Mouse (Mus musculus): Measurements from ENCODE around the gene Arhgap10.

Arhgap10 gene

DNA sequence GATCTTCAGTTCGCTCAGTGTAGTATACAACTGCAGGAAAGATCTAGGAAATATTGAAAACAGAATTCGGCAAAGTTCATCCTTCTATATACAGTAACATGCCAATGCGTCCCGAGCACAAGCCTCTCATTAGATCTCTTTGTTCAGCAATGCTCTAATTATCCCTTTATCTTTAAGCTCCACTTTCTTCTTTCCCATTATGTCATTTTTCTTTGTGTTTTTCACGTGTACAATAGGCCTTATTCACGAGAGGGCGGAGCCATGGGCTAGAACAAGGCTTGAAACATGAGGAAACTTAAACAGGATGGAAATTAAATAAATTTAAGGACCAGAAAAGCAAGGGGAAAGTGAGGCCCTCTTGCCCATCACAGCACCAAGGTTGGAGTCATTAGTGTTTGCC, 289.1 kb downstream of the Arhgap10 start:
- no peak for DNase-seq (ENCODE audit: low read depth, low spot score)

- DNase-seq (ENCODE audit: low read depth, low spot score), result no peak
Observed at GRCm38 (mm10) chr8:77227742-77228141, 290.0 kb downstream of the Arhgap10 start.

GRCm38 (mm10) chr8:77223123-77223522, 294.6 kb downstream of the Arhgap10 start:
- DNase-seq (ENCODE audit: low read depth, low spot score), result no peak

DNA sequence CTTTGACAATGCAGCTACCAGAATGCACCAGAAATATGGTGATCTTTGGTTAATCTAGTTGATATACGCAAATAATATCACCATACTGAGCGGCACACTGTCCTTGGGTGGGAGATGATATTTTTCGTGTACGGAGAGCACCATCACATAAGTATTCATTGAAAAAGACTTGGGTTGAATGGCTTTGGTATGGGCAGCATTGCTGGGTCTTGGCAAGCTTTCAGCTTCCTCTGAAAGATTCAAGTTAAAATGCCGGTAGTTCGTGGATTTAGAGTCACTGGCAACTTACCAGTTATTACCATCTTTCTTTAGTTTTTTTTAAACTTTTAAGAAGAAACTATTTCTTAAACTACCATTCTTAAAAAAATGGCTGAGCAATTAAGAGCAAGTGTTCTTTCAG, 302.6 kb downstream of the Arhgap10 start:
- no peak for DNase-seq (ENCODE audit: low read depth, low spot score)

GRCm38 (mm10) chr8:77214665-77215064, 303.1 kb downstream of the Arhgap10 start:
- no peak for DNase-seq (ENCODE audit: low read depth, low spot score)

GRCm38 (mm10) chr8:77213893-77214464, 303.8 kb downstream of the Arhgap10 start:
- no peak for DNase-seq (ENCODE audit: low read depth, low spot score)

DNA sequence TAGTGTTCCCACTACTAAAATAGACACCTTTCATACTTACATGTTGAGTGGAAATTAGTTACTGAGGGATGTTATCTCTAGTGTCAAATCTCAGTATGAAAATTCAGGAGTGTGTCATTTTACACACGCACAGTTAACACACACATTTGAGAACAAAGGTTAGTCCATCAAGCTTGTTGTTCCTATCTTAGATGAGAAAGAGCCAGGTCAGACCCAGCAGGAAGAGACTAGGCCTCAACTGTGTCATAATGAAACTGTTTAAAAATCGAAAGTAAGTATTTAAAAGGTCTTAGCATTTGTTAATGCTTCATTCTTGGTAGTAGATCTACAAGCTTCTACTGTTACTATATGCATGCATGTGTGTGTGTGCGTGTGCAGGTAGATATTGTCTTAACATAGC, 308.5 kb downstream of the Arhgap10 start:
- no peak for DNase-seq (ENCODE audit: low read depth, low spot score)

Measured in retina, adult 2 months (tissue).